Comparison of ENCODE assay signal across 8 mouse cellular contexts in genomic region chrY:1245426-1245863, GRCm38 (mm10). TPM values are rescaled to one million over a fixed set of nuclear protein-coding genes. Genes with fewer than 3 reads are reported as not detected.
DNase-seq lines count a peak whose midpoint lies in the region; ATAC-seq and TF ChIP-seq lines count a peak whose summit lies in the region.

Gene Uty (minus strand): TSS chrY:1245759.

- H3K27ac ChIP-seq in gastrocnemius, adult 2 months, result no peak within 1 kb of the TSS
- peak within 1 kb of the TSS; percentile 80 for H3K27ac ChIP-seq in hindbrain, embryonic 10.5 days
- no peak within 1 kb of the TSS for H3K27ac ChIP-seq in limb, embryonic 11.5 days (replicated peaks; ENCODE audit: low read depth, low read length)
- H3K27ac ChIP-seq in midbrain, embryonic 11.5 days (ENCODE audit: low read depth, low read length), result no peak within 1 kb of the TSS; the same call in 1 of the 2 replicates
- peak within 1 kb of the TSS; percentile 66; the same call in 1 of the 2 replicates for H3K27ac ChIP-seq in stomach, embryonic 14.5 days (ENCODE audit: low read length)

- no peak within 1 kb of the TSS for H3K4me3 ChIP-seq in gastrocnemius, adult 2 months
- H3K4me3 ChIP-seq in hindbrain, embryonic 10.5 days, result peak within 1 kb of the TSS; percentile 50
- peak within 1 kb of the TSS; percentile 33 for H3K4me3 ChIP-seq in limb, embryonic 11.5 days (ENCODE audit: low read depth, low read length)
- peak within 1 kb of the TSS; percentile 36 for H3K4me3 ChIP-seq in midbrain, embryonic 11.5 days (ENCODE audit: low read depth, low read length)
- peak within 1 kb of the TSS; percentile 35 for H3K4me3 ChIP-seq in stomach, embryonic 14.5 days (ENCODE audit: low read depth, low read length)

- H3K4me1 ChIP-seq in hindbrain, embryonic 10.5 days (replicated peaks), result no peaks in the 10 kb centered on the region
- no peaks in the 10 kb centered on the region for H3K4me1 ChIP-seq in limb, embryonic 11.5 days (ENCODE audit: control insufficient read depth, insufficient read depth, low read length)
- H3K4me1 ChIP-seq in midbrain, embryonic 11.5 days (ENCODE audit: control insufficient read depth, insufficient read depth, low read length), result no peaks in the 10 kb centered on the region
- no peaks in the 10 kb centered on the region for H3K4me1 ChIP-seq in stomach, embryonic 14.5 days (ENCODE audit: control insufficient read depth, insufficient read depth, low read length)

- no peaks in the 10 kb centered on the region for H3K9me3 ChIP-seq in hindbrain, embryonic 10.5 days
- no peaks in the 10 kb centered on the region for H3K9me3 ChIP-seq in limb, embryonic 11.5 days (ENCODE audit: control insufficient read depth, low read length)
- no peaks in the 10 kb centered on the region for H3K9me3 ChIP-seq in midbrain, embryonic 11.5 days (ENCODE audit: control insufficient read depth, low read length)
- H3K9me3 ChIP-seq in stomach, embryonic 14.5 days (ENCODE audit: control insufficient read depth, low read depth, low read length), result no peaks in the 10 kb centered on the region

- ATAC-seq in limb, embryonic 11.5 days (ENCODE audit: insufficient number of reproducible peaks, low FRiP score, low TSS enrichment, low read depth), result no peak; the same call in 1 of the 2 replicates
- peak; percentile 98 for ATAC-seq in midbrain, embryonic 11.5 days (ENCODE audit: low FRiP score)
- peak; percentile 96 for ATAC-seq in stomach, embryonic 14.5 days (ENCODE audit: insufficient number of reproducible peaks, insufficient read depth, low FRiP score, low read depth)

- DNase-seq in gastrocnemius, adult 2 months, result peak; percentile 68
- no peak for DNase-seq in gastrocnemius, postnatal 14 days
- peak; percentile 96 for DNase-seq in brain, adult 2 months (ENCODE audit: low read depth, low spot score)
- peak; percentile 42 for DNase-seq in fat pad, adult 2 months (ENCODE audit: extremely low read depth, low read depth, low spot score)
- DNase-seq in hindbrain, embryonic 10.5 days (ENCODE audit: low spot score), result peak; percentile 54
- peak; percentile 42 for DNase-seq in limb, embryonic 11.5 days (ENCODE audit: low spot score)
- DNase-seq in midbrain, embryonic 11.5 days (ENCODE audit: low spot score, missing footprints), result peak; percentile 91

- no peak for TF ChIP-seq CTCF in gastrocnemius, adult 2 months (IDR thresholded peaks at IDR 0.05)

- no peaks in the 10 kb centered on the region for H3K27me3 ChIP-seq in hindbrain, embryonic 10.5 days (ENCODE audit: insufficient read depth, poor library complexity, severe bottlenecking)
- no peaks in the 10 kb centered on the region for H3K27me3 ChIP-seq in limb, embryonic 11.5 days (ENCODE audit: control insufficient read depth, insufficient read depth, low read length)
- no peaks in the 10 kb centered on the region for H3K27me3 ChIP-seq in midbrain, embryonic 11.5 days (ENCODE audit: control insufficient read depth, insufficient read depth, low read length)
- no peaks in the 10 kb centered on the region for H3K27me3 ChIP-seq in stomach, embryonic 14.5 days (ENCODE audit: control insufficient read depth, insufficient read depth, low read length)

- no peaks in the 10 kb centered on the region for H3K36me3 ChIP-seq in hindbrain, embryonic 10.5 days
- no peaks in the 10 kb centered on the region for H3K36me3 ChIP-seq in limb, embryonic 11.5 days (ENCODE audit: control insufficient read depth, insufficient read depth, low read length)
- H3K36me3 ChIP-seq in midbrain, embryonic 11.5 days (ENCODE audit: control insufficient read depth, insufficient read depth, low read length), result no peaks in the 10 kb centered on the region
- H3K36me3 ChIP-seq in stomach, embryonic 14.5 days (ENCODE audit: control insufficient read depth, insufficient read depth, low read length), result no peaks in the 10 kb centered on the region

- H3K9ac ChIP-seq in limb, embryonic 11.5 days (ENCODE audit: low read length), result peak within 1 kb of the TSS; percentile 50
- H3K9ac ChIP-seq in midbrain, embryonic 11.5 days (ENCODE audit: low read length), result peak within 1 kb of the TSS; percentile 57
- peak within 1 kb of the TSS; percentile 25; the same call in 1 of the 2 replicates for H3K9ac ChIP-seq in stomach, embryonic 14.5 days (replicated peaks; ENCODE audit: low read depth, low read length)

- WGBS in hindbrain, embryonic 10.5 days, result 0% methylated on average over 21 of the region's 21 CpGs
- WGBS in limb, embryonic 11.5 days, result 2% methylated on average over 16 of the region's 21 CpGs
- 0% methylated on average over 16 of the region's 21 CpGs for WGBS in midbrain, embryonic 11.5 days
- 0% methylated on average over 20 of the region's 21 CpGs for WGBS in stomach, embryonic 14.5 days

- H3K4me2 ChIP-seq in limb, embryonic 11.5 days (ENCODE audit: low read depth, severe bottlenecking), result peak within 1 kb of the TSS; percentile 7; the same call in 1 of the 2 replicates
- H3K4me2 ChIP-seq in midbrain, embryonic 11.5 days, result peak within 1 kb of the TSS; percentile 35; the same call in 1 of the 2 replicates
- no peak within 1 kb of the TSS for H3K4me2 ChIP-seq in stomach, embryonic 14.5 days (replicated peaks; ENCODE audit: low read depth, low read length)

- intact Hi-C loops in gastrocnemius, adult 2 months (cut with DNase I), result no loop called here
- intact Hi-C loops in gastrocnemius, postnatal 14 days (cut with DNase I; ENCODE audit: low total_unique reads), result no loop called here

RNA-seq across cellular contexts. Expression of gene Uty, which starts in this region (rescaled TPM):
- 10 to 100 TPM in 1 of 2 experiments, not detected in 1; 16.7 TPM for total RNA-seq in gastrocnemius, adult 2 months (2021)
- total RNA-seq in gastrocnemius, postnatal 14 days (2021), result 10 to 100 TPM in 1 of 2 experiments, not detected in 1; 17.4 TPM
- polyA plus RNA-seq in hindbrain, embryonic 10.5 days (2016; fragmentation: Nextera tagmentation; extraction: Ambion mirVana), result 10.8 and 17.6 TPM in 2 replicates
- 14.0 and 15.8 TPM in 2 replicates for polyA plus RNA-seq in limb, embryonic 11.5 days (2014; fragmentation: Nextera tagmentation; extraction: Ambion mirVana)
- polyA plus RNA-seq in midbrain, embryonic 11.5 days (2014; fragmentation: Nextera tagmentation; extraction: Ambion mirVana), result 10.7 and 12.0 TPM in 2 replicates
- 30.2 TPM in 1 of 2 replicates, not detected in the other for polyA plus RNA-seq in stomach, embryonic 14.5 days (2014; fragmentation: Nextera tagmentation; extraction: Ambion mirVana)

Comparison
In these comparisons a context has a peak if more than half of its experiments do, and no peak if none do; other contexts are left out.
1. H3K27ac ChIP-seq: peak in hindbrain, embryonic 10.5 days (single experiment) and stomach, embryonic 14.5 days (single experiment); none in gastrocnemius, adult 2 months (single experiment), limb, embryonic 11.5 days (single experiment) and midbrain, embryonic 11.5 days (single experiment).
2. Peak in every context shown above with its lines, with median percentiles within 50 percentile points of each other: H3K9ac ChIP-seq.